Comparison of ENCODE assay signal across 14 mouse cellular contexts in the genomic region with DNA sequence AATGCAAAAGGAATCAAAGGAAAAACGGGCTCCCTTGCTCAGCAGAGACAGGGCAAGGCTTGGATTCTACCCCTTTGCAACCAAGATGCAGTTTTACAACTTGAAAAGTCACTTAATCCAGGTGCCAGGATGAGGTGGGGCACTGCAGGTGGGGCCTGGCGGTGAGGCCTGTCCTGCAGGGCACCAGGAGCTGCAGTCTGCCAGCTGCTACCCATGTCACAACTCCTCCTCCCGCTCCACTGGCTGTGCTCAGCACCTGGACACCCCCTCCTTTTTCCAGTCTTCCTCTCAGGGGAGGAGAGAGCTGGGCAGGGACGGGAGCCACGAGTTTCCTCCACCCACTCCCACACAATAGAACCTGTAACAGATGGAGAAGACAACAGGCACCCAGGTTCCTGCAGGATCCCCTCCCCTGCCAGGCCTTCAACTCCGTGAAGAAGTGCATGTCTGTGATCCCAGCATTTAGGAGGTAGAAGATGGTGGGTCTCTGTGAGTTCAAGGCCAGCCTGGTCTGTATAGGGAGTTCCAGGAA. TPM values are rescaled to one million over a fixed set of nuclear protein-coding genes. Genes with fewer than 3 reads are reported as not detected.
DNase-seq lines count a peak whose midpoint lies in the region; ATAC-seq lines count a peak whose summit lies in the region.
"Had no signal": no experiment of that assay in that cellular context is flagged by ENCODE, and none has a peak within 500 bp of the region (broad histone marks: within the 10 kb centered on the region; RNA-seq: fewer than 3 reads in every experiment).

No protein-coding gene starts in this region.

- 0 out of 2 replicates have a peak overlapping the region, but pooled peaks have one; percentile 9 for H3K27ac ChIP-seq in heart, embryonic 15.5 days
- peak overlapping the region; percentile 76 for H3K27ac ChIP-seq in limb, embryonic 10.5 days
- H3K27ac ChIP-seq in forebrain, embryonic 12.5 days, result no peak overlapping the region
- H3K27ac ChIP-seq: liver, embryonic 14.5 days; midbrain, embryonic 12.5 days had no signal

- no peaks in the 10 kb centered on the region for H3K27me3 ChIP-seq in heart, embryonic 15.5 days
- no peaks in the 10 kb centered on the region for H3K27me3 ChIP-seq in limb, embryonic 10.5 days (ENCODE audit: low read depth, poor library complexity, severe bottlenecking)
- no peaks in the 10 kb centered on the region for H3K27me3 ChIP-seq in forebrain, embryonic 12.5 days
- H3K27me3 ChIP-seq: midbrain, embryonic 12.5 days; Patski had no signal

- H3K9me3 ChIP-seq in heart, embryonic 15.5 days (replicated peaks), result no peaks in the 10 kb centered on the region
- H3K9me3 ChIP-seq in limb, embryonic 10.5 days (replicated peaks), result no peaks in the 10 kb centered on the region
- no peaks in the 10 kb centered on the region for H3K9me3 ChIP-seq in forebrain, embryonic 12.5 days
- H3K9me3 ChIP-seq: midbrain, embryonic 12.5 days had no signal

- no peaks in the 10 kb centered on the region for H3K36me3 ChIP-seq in heart, embryonic 15.5 days
- H3K36me3 ChIP-seq in limb, embryonic 10.5 days, result no peaks in the 10 kb centered on the region
- H3K36me3 ChIP-seq in forebrain, embryonic 12.5 days (replicated peaks), result no peaks in the 10 kb centered on the region
- H3K36me3 ChIP-seq: midbrain, embryonic 12.5 days had no signal

- WGBS in heart, embryonic 15.5 days, result 60% methylated on average over 6 of the region's 6 CpGs
- 53% methylated on average over 6 of the region's 6 CpGs for WGBS in limb, embryonic 10.5 days
- 54% methylated on average over 6 of the region's 6 CpGs for WGBS in forebrain, embryonic 12.5 days

- H3K9ac ChIP-seq in heart, embryonic 15.5 days, result no peak overlapping the region
- H3K9ac ChIP-seq in forebrain, embryonic 12.5 days, result no peak overlapping the region
- H3K9ac ChIP-seq: liver, embryonic 14.5 days; midbrain, embryonic 12.5 days had no signal

- H3K4me1 ChIP-seq in heart, embryonic 15.5 days (replicated peaks), result peaks cover 29% of the 10 kb centered on the region
- peaks cover 69% of the 10 kb centered on the region for H3K4me1 ChIP-seq in limb, embryonic 10.5 days
- H3K4me1 ChIP-seq in forebrain, embryonic 12.5 days, result peaks cover 20% of the 10 kb centered on the region

- ATAC-seq in heart, embryonic 15.5 days (replicated peaks; ENCODE audit: insufficient number of reproducible peaks, insufficient read depth, low FRiP score, low read depth), result no peak
- no peak for ATAC-seq in forebrain, embryonic 12.5 days (ENCODE audit: low FRiP score)
- ATAC-seq: Patski had no signal

- no peak for DNase-seq in heart, adult 9 months (ENCODE audit: low spot score in 2 of 2)
- DNase-seq in R1 (ENCODE audit: low read depth, low spot score), result peak; percentile 30
- no peak for DNase-seq in limb, embryonic 10.5 days (ENCODE audit: low spot score)
- peak; percentile 55 for DNase-seq in thymus, postnatal 14 days
- DNase-seq in adipocyte (ENCODE audit: low spot score), result no peak
- DNase-seq: adrenal gland, adult 8-10 months; cerebellum, postnatal 36 days; kidney, postnatal 10 days; lung, postnatal 14 days had no signal

- H3K4me2 ChIP-seq in heart, embryonic 15.5 days, result no peak overlapping the region
- no peak overlapping the region for H3K4me2 ChIP-seq in forebrain, embryonic 12.5 days
- H3K4me2 ChIP-seq: midbrain, embryonic 12.5 days had no signal

- no peak overlapping the region for H3K4me3 ChIP-seq in heart, embryonic 15.5 days
- H3K4me3 ChIP-seq in limb, embryonic 10.5 days, result no peak overlapping the region; the same call in 1 of the 2 replicates
- H3K4me3 ChIP-seq in forebrain, embryonic 12.5 days (replicated peaks), result no peak overlapping the region
- H3K4me3 ChIP-seq: midbrain, embryonic 12.5 days had no signal

RNA-seq across cellular contexts. Expression of a gene that starts 16.9 kb away (rescaled TPM):
- 67.3 and 72.8 TPM in 2 replicates for polyA plus RNA-seq in heart, embryonic 15.5 days (2015; fragmentation: Nextera tagmentation; extraction: Ambion mirVana)
- 62.9 and 73.7 TPM in 2 replicates for polyA plus RNA-seq in limb, embryonic 10.5 days (2016; fragmentation: Nextera tagmentation; extraction: Ambion mirVana)
- polyA plus RNA-seq in forebrain, embryonic 12.5 days (2016; fragmentation: Nextera tagmentation; extraction: Ambion mirVana), result 36.4 and 42.5 TPM in 2 replicates

Comparison
In these comparisons a context has a peak if more than half of its experiments do, and no peak if none do; other contexts are left out.
1. DNase-seq: peak in R1 (single experiment) and thymus, postnatal 14 days (single experiment); none in heart, adult 9 months (0 of 2), limb, embryonic 10.5 days (single experiment) and adipocyte (single experiment).